Mouse (Mus musculus) right cerebral cortex, adult 2 months (tissue): ENCODE measurements around the gene Sprr2j-ps.

ENCODE experiments used
- DNase-seq, 2 experiments: peaks; one replicate each; pipeline ENCODE4 v3.0.0; 2021 to 2022; ENCODE audit warnings: low spot score in 2 of 2

Sprr2j-ps gene

DNA sequence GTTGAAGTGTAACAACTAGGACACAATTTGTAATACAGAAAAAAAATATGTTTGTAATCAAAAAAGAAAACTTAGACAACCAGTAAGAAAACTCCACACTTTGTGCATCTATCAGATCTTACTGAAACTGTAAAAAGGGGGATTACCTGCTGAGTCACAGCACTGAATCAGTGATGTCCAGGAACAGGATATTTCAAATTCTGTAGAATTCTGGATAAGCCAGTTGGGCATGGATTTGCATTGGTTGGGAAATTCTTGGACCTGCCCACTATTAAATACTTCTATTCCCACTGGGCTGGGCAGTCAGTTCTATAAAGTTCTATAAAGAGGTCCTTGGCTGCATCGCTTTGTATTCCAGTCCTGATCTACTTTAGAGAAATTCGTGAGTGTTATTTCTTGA lies at the start of gene Sprr2j-ps:
Sprr2j-ps (plus strand) TSS at position 301 of the 400 bp plus-strand sequence.
- DNase-seq: no peak

DNA sequence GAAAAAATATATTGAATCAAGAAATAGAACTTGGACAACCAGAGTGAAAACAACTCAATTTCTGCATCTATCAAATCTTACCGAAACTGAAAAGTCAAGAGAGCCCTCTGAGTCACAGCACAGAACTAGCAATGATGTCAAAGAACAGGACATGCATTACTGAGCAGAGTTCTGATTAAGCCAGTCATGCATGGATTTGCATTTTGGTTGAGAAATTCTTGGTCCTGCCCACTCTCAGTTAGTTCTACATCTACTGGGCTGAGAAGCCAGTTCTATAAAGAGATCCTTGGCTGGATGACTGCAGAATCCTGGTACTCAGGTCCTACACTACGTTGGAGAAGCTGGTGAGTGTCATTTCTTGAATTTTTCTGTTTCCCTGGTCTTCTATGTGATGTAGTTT lies 44.3 kb upstream of the Sprr2j-ps start:
- no peak for DNase-seq

DNA sequence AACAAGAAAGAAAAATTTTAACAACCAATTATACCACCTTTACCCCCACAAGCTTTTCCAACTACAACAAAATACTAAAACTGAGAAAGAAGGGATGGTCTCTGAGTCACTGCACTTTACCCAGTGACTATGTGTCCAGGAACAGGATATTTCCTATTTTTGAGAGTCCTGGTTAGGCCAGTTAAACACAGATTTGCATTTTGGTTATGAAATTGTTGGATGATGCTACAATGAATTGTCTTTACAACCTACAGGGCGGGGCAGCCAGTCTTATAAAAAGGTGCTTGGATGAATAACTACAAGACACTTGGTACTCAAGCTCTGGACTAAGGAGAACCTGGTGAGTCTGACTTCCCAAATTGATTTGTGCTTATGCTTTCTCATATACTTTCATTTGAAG lies 32.5 kb upstream of the Sprr2j-ps start, which contains the start of gene Sprr2h:
Sprr2h (plus strand) TSS at position 301 of the 400 bp plus-strand sequence.
- no peak for DNase-seq

DNA sequence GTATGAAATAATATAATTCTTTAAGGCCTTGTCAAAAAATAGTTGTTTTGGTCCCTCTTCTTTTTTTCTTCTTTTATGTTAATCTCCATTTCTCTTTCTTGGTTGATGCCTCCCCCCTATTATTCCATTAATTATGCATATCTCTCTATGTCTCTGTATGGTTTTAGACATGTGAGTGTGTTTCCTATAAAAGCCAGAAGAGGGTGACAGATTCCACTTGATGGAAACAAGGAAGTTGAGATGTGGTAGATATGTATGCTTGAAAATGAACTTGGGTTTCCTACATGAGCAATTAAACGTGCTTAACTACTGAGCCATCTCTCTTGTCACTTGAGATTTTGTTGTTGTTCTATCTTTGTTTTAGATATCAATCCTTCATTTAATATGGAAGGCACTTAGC lies 23.6 kb upstream of the Sprr2j-ps start:
- no peak for DNase-seq

DNA sequence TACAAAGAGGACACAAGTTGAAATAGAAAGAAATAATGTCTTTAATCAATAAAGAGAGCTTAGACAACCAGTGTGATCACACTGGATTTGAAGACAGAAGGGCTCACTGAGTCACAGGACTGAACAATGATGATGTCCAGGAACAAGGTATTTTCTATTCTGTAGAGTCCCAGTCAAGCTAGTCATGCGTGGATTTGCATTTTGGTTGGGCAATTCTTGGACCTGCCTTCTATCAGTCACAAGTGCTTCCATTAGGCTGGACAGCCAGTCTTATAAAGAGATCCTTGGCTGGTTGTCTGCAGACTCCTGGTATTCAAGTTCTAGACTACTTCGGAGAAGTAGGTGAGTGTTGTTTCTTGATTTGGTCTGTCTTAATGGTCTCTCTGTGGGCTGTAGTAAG lies 10.2 kb upstream of the Sprr2j-ps start, which contains the start of gene Sprr2i:
Sprr2i (plus strand) TSS at position 301 of the 400 bp plus-strand sequence.
- DNase-seq: no peak

DNA sequence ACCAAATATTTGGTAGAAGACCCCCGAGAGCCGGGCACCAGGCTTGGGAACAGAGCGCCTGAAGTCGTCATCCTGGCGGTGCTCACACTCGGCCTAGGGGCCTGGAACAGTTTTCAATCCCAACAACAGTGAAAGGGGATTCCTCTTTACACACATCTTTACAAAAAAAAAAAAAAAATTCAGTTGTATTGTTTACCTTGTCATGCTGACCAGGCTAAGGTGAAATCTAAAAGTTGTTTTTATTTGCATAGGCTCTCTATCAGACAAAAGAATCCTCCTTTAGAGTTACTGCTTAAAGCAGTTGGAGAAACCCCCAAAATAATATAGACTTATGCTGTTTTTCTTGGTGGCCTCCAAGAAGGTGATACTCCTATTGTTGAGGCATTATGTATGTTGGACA lies 11.4 kb downstream of the Sprr2j-ps start, which contains the start of gene Gm9774:
Gm9774 (minus strand) TSS at position 101 of the 400 bp plus-strand sequence.
- no peak for DNase-seq

DNA sequence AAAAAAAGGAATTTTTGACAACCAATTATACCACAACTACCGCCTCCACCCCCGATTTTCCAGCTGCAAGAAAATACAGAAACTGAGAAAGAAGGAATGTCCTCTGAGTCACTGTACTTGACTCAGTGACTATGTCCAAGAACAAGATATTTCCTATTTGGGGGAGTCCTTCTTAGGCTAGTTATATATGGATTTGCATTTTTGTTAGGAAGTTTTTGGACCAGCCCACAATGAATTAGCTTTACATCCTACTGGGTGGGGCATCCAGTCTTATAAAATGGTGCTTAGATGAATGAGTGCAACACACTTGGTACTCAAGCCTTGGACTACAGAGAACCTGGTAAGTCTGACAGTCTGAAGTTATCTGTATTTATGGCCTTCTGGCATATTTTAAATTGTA lies 14.4 kb downstream of the Sprr2j-ps start, which contains the start of gene Sprr2k:
Sprr2k (plus strand) TSS at position 301 of the 400 bp plus-strand sequence.
- no peak for DNase-seq

DNA sequence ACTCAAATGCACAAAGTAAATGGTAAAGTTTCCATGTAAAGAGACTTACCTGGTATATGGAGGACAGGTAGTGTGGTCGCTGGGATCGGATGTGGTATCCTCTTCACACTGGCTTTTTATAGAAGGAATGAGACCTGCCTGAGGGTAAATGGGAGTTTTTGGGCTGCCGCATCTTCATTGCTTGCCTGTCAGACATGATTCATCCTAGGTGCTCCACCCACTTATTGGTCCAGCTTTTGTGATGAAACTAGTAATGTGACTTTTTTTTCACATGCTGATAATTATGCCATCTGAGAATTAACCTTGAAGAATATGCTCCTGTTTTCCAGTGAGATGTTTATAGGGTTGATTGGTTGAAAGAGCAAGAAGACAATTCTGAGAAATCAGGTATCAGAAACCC lies 20.8 kb downstream of the Sprr2j-ps start, which contains the start of gene Sprr1b:
Sprr1b (minus strand) TSS at position 101 of the 400 bp plus-strand sequence.
- DNase-seq: no peak

DNA sequence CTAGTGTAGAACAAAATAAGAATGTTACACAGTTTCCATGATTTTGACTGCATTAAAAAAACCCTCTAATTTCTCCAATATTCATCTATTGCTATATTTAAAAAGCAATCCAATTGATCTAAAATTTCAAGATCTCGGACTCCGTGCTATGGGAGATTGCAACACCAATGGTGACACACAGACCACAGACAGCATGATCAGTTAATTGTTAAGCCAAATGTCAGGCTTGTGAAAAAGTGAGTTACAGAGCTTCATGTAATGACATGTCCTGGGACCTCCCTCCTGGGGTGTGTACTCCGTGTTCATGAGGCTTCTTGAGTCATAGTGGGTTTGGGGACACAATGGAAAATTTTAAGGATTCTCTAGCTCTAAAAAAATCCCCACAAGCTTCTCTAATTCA lies 22.3 kb downstream of the Sprr2j-ps start:
- DNase-seq: no peak

DNA sequence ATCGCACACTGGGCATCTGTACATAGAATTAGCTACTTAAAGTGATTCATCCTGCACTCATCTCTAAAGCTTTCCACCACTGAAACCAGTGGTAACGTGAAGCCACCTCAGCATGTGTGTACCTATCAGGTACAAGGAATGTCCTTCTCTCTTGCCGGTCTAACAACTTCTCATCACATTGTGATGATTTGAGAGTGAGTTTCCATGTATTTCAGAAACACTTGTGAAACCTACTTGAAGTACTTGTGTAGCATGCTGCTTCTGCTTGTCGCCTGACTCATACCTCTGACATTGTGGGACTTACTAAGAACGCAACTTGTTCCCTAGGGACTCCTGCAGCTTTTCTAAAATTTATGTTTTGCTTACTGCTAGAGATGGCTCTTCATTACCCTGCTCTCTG lies 37.3 kb downstream of the Sprr2j-ps start:
- DNase-seq: no peak

DNA sequence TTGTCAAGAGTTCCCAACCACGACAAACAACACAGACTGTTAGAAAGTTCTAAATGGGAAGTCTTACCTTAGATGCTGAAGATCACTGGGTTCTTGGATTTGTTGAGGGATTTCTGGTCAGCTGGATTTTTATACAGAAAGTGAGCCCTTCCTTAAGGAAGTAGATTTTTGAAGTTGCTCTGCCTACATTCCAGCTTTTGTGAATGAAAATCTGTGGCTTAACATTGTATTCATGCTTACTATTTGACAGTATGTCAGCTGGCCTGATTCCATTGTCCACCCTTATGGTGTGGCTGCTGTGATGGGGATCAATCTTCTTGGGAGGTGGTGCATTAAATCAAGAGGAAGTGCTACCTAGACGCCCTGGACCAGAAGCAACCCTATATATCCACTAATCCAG lies 40.7 kb downstream of the Sprr2j-ps start, which contains the start of gene Sprr3:
Sprr3 (minus strand) TSS at position 101 of the 400 bp plus-strand sequence.
- DNase-seq: no peak

DNA sequence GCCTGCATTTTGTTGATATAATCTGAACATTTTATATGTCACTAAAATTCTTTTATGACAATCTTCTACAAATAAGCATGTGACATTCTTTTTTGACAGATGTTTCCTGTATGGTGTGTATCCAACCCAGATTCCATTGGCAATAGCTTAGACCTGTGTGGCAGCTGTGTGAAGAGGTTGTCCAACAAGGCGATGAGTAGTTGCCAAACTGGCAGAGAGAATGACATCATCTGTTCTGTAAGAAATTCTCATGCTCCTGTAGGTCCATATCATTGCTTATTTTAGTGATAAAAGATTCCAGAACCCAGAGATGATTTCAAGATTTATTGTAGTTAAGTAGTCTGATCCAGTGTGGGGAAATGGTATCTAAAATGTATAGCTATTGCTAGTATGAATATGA lies 48.7 kb downstream of the Sprr2j-ps start:
- DNase-seq: no peak

DNA sequence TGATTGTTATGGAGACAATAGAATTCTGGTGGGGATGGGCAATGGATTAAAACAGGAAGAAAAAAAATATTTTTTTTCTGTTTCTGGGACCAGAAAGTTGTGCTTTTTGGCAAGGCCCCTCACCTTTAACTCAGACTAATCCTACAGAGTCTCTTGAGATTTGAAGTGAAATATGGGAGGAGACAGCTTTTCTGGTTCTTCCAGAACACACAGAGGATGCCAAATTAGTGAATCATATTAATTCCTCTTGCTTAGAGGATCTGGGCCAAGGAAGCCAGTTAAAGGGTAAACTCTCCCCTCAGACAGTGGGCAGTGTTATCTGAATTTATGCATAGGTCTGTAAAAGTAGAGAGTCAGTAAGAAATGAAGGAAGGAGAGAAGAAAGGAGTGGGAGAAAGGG lies 49.5 kb downstream of the Sprr2j-ps start:
- no peak for DNase-seq
